Mouse (Mus musculus): Measurements from ENCODE around the gene Dhx37. TPM values are rescaled to one million over a fixed set of nuclear protein-coding genes. Genes with fewer than 3 reads are reported as not detected.

Gene Dhx37
- total RNA-seq (2021): 10 to 100 TPM; 12.2 to 14.5 TPM

GRCm38 (mm10) chr5:125433793-125434337 is at the start of gene Dhx37:
TSS of gene Dhx37 (minus strand) at chr5:125434121.
- intact Hi-C loops (cut with DNase I): no loop called here
- peak; percentile 92 to 97 for DNase-seq (ENCODE audit: extremely low spot score in 1 of 2, low spot score in 2 of 2)

DNA sequence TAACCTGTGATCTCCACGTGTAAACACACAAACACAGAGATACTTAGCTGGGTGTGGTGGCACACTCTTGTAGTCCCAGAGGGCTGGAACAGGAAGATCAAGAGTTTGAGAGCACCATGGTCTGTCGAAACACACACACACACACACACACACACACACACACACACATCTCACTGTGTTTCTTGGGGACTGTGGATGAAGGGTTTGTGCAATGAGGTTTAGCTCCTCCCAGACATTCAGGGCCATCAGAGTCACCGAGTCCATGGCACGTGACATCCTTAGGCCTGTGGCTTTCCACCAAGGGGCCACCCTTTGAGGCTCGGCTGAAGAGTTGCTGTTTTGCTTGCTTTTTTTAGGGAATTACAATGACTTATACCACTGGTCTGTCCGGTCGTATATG is 48.6 kb upstream of the Dhx37 start:
- no peak for DNase-seq (ENCODE audit: extremely low spot score in 1 of 2, low spot score in 2 of 2)
- intact Hi-C loops (cut with DNase I): no loop called here

DNA sequence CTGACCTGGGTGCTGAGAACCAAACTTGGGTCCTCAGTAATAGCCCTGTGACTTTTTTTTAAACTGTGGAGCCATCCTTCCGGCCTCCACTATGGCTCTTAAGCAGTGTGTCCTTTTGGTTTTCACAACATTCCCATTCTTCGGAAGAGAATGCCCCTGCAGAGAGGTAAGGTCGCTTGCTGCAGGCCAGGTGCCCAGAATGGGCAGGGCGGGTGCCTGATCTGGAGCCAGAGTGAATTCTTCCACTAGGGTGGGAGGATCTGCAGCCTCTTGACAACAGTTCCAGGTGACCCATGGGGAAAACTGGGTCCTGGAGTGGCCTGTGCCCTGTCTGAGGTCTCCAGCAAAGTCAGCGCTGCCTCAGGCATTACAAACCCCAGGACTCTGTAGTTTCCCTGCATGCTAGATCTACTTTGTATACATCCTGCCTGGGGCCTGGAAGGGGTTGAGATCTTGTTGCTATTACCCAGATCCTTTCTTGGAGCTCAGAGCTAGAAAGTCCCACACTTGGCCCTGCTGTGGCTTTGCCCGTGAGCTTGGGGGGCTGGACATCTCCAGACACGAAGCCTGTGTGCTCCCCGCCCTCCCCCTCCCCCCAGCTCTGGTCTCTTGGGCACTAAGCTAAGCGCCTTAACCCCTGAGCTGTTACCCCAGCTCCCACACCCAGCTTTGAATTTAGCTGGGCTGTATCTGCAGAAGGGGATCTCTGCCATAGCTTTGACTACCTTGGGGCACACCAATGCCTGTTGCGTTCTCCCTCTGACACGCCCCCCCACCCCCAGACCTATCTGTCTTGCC is 46.7 kb upstream of the Dhx37 start:
- no peak for DNase-seq (ENCODE audit: extremely low spot score in 1 of 2, low spot score in 2 of 2)
- intact Hi-C loops (cut with DNase I): no loop called here

- DNase-seq (ENCODE audit: extremely low spot score in 1 of 2, low spot score in 2 of 2): no peak
- intact Hi-C loops (cut with DNase I): no loop called here
Observed at GRCm38 (mm10) chr5:125479376-125479775, 45.5 kb upstream of the Dhx37 start.

DNA sequence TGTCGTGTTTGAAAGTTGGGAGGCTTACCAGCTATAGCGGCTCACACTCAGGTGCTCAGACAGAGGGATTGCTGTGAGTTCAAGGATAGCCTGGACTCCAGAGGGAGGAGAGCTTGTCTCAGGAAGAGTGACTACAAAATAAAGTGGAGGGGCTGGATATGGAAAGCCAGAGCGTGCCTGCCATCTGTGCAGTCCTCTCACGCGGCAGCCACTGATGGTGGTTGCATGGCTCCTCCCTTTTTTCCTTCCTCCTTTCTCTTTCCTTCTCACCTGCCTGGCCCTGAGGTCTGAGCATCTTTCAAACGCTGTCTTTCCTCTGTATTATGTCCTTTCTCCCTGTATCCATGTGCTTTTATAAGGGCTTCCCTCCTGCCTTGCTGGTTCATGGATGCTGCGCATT is 44.1 kb upstream of the Dhx37 start:
- intact Hi-C loops (cut with DNase I): no loop called here
- DNase-seq (ENCODE audit: extremely low spot score in 1 of 2, low spot score in 2 of 2): no peak

GRCm38 (mm10) chr5:125477533-125477932 is 43.6 kb upstream of the Dhx37 start:
- no peak for DNase-seq (ENCODE audit: extremely low spot score in 1 of 2, low spot score in 2 of 2)
- intact Hi-C loops (cut with DNase I): no loop called here

GRCm38 (mm10) chr5:125476799-125477198 is 42.9 kb upstream of the Dhx37 start:
- no peak for DNase-seq (ENCODE audit: extremely low spot score in 1 of 2, low spot score in 2 of 2)
- intact Hi-C loops (cut with DNase I): no loop called here

DNA sequence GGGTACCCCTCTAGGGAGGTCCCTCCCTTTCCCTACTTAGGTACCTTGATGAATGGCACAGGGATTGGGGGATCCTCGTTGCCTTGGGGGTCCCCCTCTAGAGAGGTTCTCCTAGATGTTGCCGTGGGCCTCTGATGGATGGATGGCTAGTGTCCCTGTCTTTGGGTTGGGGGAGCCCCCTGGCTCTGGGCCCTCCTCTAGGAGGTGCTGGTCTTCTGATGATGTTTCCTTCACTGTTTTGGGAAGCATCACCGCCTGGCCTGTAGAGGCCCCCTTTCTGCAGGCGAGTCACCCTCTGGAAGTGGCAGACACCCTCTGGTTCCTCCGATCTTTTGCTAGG is 42.3 kb upstream of the Dhx37 start:
- peak in 1 of 2 experiments; percentile 62 for DNase-seq (ENCODE audit: extremely low spot score in 1 of 2, low spot score in 2 of 2)
- intact Hi-C loops (cut with DNase I): no loop called here

- intact Hi-C loops (cut with DNase I): no loop called here
- peak; percentile 96 to 97 for DNase-seq (ENCODE audit: extremely low spot score in 1 of 2, low spot score in 2 of 2)
Observed at GRCm38 (mm10) chr5:125475601-125476285, 41.8 kb upstream of the Dhx37 start, which contains the start of gene Aacs. TSS of gene Aacs (plus strand) at chr5:125475814.

GRCm38 (mm10) chr5:125475030-125475429 is 41.1 kb upstream of the Dhx37 start:
- intact Hi-C loops (cut with DNase I): no loop called here
- no peak for DNase-seq (ENCODE audit: extremely low spot score in 1 of 2, low spot score in 2 of 2)

- no peak for DNase-seq (ENCODE audit: extremely low spot score in 1 of 2, low spot score in 2 of 2)
- intact Hi-C loops (cut with DNase I): no loop called here
Observed at GRCm38 (mm10) chr5:125472796-125473475, 39.0 kb upstream of the Dhx37 start.

- no peak for DNase-seq (ENCODE audit: extremely low spot score in 1 of 2, low spot score in 2 of 2)
- intact Hi-C loops (cut with DNase I): no loop called here
Observed at GRCm38 (mm10) chr5:125470713-125471112, 36.8 kb upstream of the Dhx37 start.

DNA sequence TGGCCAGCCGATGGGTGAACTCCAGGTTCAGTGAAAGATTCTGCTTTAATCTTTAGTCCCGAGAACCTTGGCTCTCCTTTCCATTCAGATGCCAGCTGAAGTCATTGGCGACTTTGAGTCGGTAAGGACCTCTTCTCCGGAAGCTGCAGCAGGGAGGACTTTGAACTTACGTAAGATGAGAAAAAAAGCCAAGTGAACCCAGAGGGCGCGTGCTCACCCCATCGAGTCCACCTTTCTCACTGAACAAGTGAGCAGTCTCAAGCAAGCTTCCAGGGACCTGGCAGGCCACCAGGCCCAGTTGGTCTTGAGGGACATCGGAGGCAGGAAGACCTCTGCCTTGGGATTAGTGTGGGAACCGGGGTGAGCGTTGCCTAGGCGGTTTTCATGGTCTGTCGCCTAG is 33.3 kb upstream of the Dhx37 start:
- no peak for DNase-seq (ENCODE audit: extremely low spot score in 1 of 2, low spot score in 2 of 2)
- intact Hi-C loops (cut with DNase I): no loop called here

DNA sequence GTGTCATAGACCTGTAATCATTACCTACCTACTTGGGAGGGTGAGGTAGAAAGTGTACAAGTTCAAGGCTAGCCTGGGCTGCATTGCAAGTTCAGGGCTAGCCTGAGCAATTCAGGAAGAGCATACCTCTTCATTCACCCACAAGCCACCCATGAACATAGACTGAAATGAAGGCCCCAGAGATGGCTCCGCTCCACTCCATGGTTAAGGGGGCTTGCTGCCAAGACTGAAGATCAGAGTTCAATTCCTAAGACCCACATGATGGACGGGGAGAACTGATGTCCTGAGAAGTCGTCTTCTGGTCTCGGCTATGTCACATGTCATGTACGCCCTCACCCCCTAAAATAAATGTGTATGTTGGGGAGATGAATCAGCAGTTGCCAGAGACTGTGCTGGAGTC is 32.6 kb upstream of the Dhx37 start:
- intact Hi-C loops (cut with DNase I): no loop called here
- no peak for DNase-seq (ENCODE audit: extremely low spot score in 1 of 2, low spot score in 2 of 2)

- intact Hi-C loops (cut with DNase I): no loop called here
- DNase-seq (ENCODE audit: extremely low spot score in 1 of 2, low spot score in 2 of 2): peak; percentile 98
Observed at GRCm38 (mm10) chr5:125465701-125466106, 31.8 kb upstream of the Dhx37 start.

- DNase-seq (ENCODE audit: extremely low spot score in 1 of 2, low spot score in 2 of 2): no peak
- intact Hi-C loops (cut with DNase I): no loop called here
Observed at GRCm38 (mm10) chr5:125465192-125465591, 31.3 kb upstream of the Dhx37 start.

DNA sequence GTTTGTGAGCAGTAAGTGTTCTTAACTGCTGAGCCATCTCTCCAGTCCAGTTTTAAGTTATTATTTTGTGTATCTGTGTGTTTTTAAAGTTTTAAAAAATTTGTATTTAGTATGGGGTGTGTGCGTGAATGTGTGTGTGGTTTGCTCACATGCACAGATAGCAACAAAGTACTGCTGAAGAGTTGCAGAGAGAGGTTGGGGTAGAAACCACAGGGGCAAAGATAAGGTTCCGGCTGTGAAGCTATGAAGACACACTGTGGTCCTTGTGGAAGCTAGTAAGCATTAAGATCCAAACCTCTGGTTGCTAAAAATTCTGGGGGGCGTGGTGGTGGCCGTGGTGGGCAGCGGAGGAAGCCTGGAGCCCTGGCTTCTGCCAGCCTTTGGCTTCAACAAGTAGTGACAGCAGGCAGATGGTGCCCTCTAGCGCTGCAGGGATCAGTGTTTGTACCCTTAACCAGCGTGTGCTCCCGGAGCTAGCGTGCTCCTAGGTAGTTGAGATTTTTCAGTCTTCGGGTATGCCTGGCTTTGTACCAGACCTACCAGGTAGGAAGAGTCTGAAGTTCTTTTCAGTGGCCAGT is 28.0 kb upstream of the Dhx37 start:
- intact Hi-C loops (cut with DNase I): no loop called here
- peak in 1 of 2 experiments; percentile 52 for DNase-seq (ENCODE audit: extremely low spot score in 1 of 2, low spot score in 2 of 2)

- intact Hi-C loops (cut with DNase I): no loop called here
- DNase-seq (ENCODE audit: extremely low spot score in 1 of 2, low spot score in 2 of 2): no peak
Observed at GRCm38 (mm10) chr5:125460574-125460973, 26.7 kb upstream of the Dhx37 start.

DNA sequence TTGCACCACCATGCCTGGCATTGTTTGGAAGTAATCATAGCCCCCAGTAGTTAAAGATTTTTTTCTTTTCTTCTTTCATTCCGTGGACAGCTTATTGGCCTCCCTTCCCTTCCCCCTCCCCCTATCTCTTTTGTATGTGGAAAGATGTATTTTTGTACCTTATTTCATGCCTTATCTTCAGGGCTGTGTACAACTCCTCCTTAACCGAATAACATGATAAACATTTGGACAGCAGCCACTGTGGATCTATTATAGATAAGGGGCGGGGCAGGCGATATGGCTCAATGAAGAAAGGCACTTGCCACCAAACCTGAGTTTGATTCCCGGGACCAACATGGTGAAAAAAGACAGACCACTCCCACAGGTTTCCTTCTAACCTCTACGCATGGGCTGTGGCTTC is 23.6 kb upstream of the Dhx37 start:
- intact Hi-C loops (cut with DNase I): no loop called here

More for the DNA sequence above, 23.6 kb upstream of the Dhx37 start:
- DNase-seq (ENCODE audit: extremely low spot score in 1 of 2, low spot score in 2 of 2): no peak
